Mouse (Mus musculus): ENCODE results near the gene Ubn2.
"Not testable (repeated sequence)": the region's sequence is repeated elsewhere in the genome, so short reads cannot be mapped to it uniquely, and the experiment has no call there.

The Ubn2 gene

GRCm38 (mm10) chr6:38433261-38434033, at the start of gene Ubn2:
Gene Ubn2, plus strand, starts transcription at chr6:38433950.
- peak; percentile 93 to 98 for DNase-seq (ENCODE audit: low spot score in 2 of 2)

GRCm38 (mm10) chr6:38389671-38390070, 44.1 kb upstream of the Ubn2 start:
- DNase-seq (ENCODE audit: low spot score in 2 of 2) = no peak

GRCm38 (mm10) chr6:38432457-38432856, 1.3 kb upstream of the Ubn2 start:
- DNase-seq (ENCODE audit: low spot score in 2 of 2) = not testable (repeated sequence)

GRCm38 (mm10) chr6:38434055-38435023, 589 bp downstream of the Ubn2 start:
- DNase-seq (ENCODE audit: low spot score in 2 of 2) = peak; percentile 32 to 44

GRCm38 (mm10) chr6:38443842-38444241, 10.1 kb downstream of the Ubn2 start:
- peak; percentile 3 to 8 for DNase-seq (ENCODE audit: low spot score in 2 of 2)

- no peak for DNase-seq (ENCODE audit: low spot score in 2 of 2)
Observed at GRCm38 (mm10) chr6:38448295-38448694, 14.5 kb downstream of the Ubn2 start.

DNA sequence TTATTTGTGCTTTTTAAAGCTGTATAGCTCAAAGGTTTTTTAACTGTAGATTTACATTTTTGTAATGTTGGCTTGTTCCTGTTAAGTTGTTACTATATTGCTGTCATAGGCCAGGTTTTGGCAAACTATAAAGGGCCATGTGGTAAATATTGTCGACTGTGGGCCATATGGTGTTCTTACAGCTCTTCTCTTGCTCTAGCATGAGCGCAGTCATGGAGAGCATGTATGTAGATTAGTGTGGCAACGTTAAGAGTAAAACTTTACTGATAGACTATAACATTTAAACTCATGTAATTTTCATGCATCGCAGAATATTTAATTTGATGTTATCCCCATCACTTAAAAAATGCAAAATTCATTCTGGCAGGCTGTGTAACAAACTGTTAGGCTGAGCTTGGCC, 19.3 kb downstream of the Ubn2 start:
- DNase-seq (ENCODE audit: low spot score in 2 of 2) = no peak

GRCm38 (mm10) chr6:38456425-38456824, 22.7 kb downstream of the Ubn2 start:
- DNase-seq (ENCODE audit: low spot score in 2 of 2) = not testable (repeated sequence)

DNA sequence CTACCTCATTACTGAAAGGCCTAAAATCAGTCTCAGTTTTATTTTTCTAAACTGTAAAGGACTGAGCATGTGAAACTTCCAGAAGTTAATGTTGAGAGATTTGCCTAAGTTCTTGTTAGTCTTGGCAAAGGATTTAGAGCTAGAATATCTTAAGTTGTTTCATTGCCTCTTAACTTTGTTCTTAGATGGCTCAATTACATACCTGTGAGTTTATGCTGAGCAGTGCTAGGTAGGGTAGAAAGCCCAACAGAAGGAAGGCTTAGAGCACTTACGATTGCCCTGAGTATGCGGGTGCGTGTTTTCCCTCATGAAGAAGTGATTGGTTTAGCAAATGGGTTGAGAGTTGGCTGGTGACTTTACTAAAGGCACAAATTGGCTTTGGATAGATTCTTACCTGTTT, 24.3 kb downstream of the Ubn2 start:
- no peak for DNase-seq (ENCODE audit: low spot score in 2 of 2)

DNA sequence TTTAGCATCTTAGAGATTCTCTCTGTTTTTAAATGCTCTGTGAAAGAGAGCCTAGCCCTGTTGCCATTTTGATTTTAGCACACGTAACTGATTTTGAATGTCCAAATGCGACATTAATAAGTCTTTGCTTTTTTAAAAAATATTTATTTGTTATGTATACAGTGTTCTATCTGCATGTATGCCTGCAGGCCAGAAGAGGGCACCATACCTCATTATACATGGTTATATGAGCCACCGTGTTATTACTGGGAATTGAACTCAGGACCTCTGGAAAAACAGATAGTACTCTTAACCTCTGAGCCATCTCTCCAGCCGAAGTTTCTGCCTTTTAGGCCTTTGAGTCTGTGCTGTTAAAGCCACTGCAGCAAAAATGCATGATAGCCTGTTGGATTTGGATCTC, 35.8 kb downstream of the Ubn2 start:
- DNase-seq (ENCODE audit: low spot score in 2 of 2) = no peak

DNA sequence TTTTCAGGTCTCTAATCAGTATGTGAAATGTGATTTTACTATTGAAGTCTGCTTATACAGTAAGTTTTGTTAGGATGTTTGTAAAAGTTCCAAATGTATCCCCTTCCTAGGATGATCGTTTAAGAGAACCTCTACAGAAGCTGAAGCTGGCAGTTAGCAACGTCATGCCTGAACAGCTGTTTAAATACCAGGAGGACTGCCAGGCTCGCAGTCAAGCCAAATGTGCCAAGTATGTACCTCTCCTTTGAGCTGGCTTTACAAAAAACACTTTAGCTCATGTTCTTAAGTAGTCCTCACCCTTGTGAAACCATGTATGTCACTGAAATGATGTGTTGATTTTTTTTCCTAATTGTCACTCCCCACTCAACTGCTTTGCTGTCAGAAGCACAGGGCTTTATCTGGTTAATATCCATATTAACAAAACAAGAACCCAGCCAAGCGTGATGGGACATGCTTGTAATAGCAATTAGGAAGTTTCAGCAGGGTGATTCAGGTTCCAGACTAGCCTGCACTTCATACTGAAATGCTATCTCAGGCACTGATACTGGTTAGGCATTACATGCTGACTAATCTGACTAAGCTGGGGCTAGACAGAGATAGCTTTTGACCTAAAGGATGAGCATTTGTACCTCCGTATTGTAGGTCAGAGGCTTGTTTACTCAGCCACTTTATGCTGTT, 48.1 kb downstream of the Ubn2 start:
- no peak for DNase-seq (ENCODE audit: low spot score in 2 of 2)

GRCm38 (mm10) chr6:38492550-38492949, 58.8 kb downstream of the Ubn2 start:
- peak; percentile 31 to 32 for DNase-seq (ENCODE audit: low spot score in 2 of 2)

- DNase-seq (ENCODE audit: low spot score in 2 of 2) = no peak
Observed at GRCm38 (mm10) chr6:38495641-38496040, 61.9 kb downstream of the Ubn2 start.

- no peak for DNase-seq (ENCODE audit: low spot score in 2 of 2)
Observed at GRCm38 (mm10) chr6:38512096-38512495, 78.3 kb downstream of the Ubn2 start.

GRCm38 (mm10) chr6:38512830-38513229, 79.1 kb downstream of the Ubn2 start:
- no peak for DNase-seq (ENCODE audit: low spot score in 2 of 2)

DNA sequence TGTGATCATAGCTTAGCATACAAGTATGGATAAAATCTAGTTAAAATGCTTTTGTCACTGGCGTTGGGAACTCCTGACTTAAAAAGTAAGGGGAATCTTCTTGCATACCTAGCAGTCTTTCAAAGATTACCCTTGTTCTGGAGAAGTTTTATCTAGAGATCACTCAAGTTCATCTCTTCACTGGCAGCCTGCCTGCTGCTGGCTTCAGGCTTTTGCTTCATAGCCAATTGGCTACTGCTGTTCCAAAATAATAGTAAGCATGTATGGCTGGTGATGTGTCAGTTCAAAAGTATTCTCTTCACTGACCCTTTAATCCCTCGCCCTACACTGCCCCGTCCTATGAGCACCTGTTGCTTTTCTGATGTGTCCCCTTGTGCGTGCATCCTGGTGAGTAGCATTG, 81.5 kb downstream of the Ubn2 start:
- peak in 1 of 2 experiments; percentile 14 for DNase-seq (ENCODE audit: low spot score in 2 of 2)

GRCm38 (mm10) chr6:38523851-38524250, 90.1 kb downstream of the Ubn2 start:
- DNase-seq (ENCODE audit: low spot score in 2 of 2) = peak; percentile 23 to 31

DNA sequence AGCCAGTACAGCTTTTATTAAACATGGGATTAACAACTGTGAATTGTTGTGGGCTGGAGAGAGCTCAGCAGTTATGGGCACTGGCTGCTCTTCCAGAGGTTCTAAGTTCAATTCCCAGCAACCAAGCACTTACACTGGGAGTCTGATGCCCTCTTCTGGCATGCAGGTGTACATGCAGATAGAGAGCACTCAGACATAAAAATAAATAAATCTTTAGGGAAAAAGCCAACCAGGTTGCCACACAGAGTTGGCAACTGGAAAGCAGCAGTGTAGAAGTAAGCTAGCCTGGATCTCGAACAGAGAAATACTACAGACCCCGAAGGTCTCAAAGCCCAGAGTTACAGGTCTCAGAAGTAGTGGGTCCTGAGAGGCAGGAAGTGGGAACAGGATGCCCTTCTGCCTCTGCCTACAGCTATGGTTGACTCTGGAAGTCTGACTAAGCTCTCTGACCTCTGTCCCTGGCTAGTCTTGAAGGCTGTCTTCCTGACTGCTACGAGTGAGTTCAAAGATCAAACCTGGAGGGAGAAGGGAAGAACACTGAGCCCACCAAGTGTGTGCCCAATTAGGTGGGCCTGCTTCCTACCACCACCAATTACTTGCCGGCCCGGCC, 97.6 kb downstream of the Ubn2 start:
- DNase-seq (ENCODE audit: low spot score in 2 of 2) = peak; percentile 13 to 14

GRCm38 (mm10) chr6:38532500-38533420, 99.0 kb downstream of the Ubn2 start:
- peak; percentile 31 to 36 for DNase-seq (ENCODE audit: low spot score in 2 of 2)

Data from urinary bladder, postnatal 36 days (tissue).